Mouse (Mus musculus): Measurements from ENCODE around the gene Tmem102.

Tmem102 gene

GRCm38 (mm10) chr11:69818871-69819270, 13.4 kb upstream of the Tmem102 start:
- no peak for DNase-seq

GRCm38 (mm10) chr11:69818365-69818764, 12.9 kb upstream of the Tmem102 start, which contains the start of gene Spem2:
Gene Spem2, minus strand, starts transcription at chr11:69818465.
- DNase-seq: no peak

- no peak for DNase-seq
Measured at GRCm38 (mm10) chr11:69816520-69816919, 11.1 kb upstream of the Tmem102 start.

GRCm38 (mm10) chr11:69815155-69815554, 9.7 kb upstream of the Tmem102 start, which contains the start of gene Gm39566:
Gene Gm39566, minus strand, starts transcription at chr11:69815298.
- no peak for DNase-seq

- DNase-seq: no peak
Measured at GRCm38 (mm10) chr11:69810280-69810679, 4.9 kb upstream of the Tmem102 start.

GRCm38 (mm10) chr11:69807641-69808040, 2.2 kb upstream of the Tmem102 start:
- DNase-seq: no peak

GRCm38 (mm10) chr11:69806378-69806777, 954 bp upstream of the Tmem102 start:
- no peak for DNase-seq

- DNase-seq: peak in 1 of 2 experiments; percentile 49
Measured at GRCm38 (mm10) chr11:69804652-69804940, 828 bp downstream of the Tmem102 start.

- DNase-seq: peak in 1 of 2 experiments; percentile 65
Measured at GRCm38 (mm10) chr11:69803786-69804651, 1.4 kb downstream of the Tmem102 start.

GRCm38 (mm10) chr11:69803328-69803727, 2.1 kb downstream of the Tmem102 start:
- no peak for DNase-seq

GRCm38 (mm10) chr11:69802648-69803105, 2.7 kb downstream of the Tmem102 start:
- DNase-seq: peak; percentile 84 to 85

- peak in 1 of 2 experiments; percentile 30 for DNase-seq
Measured at GRCm38 (mm10) chr11:69801379-69801977, 3.9 kb downstream of the Tmem102 start, which contains the start of gene Fgf11. Gene Fgf11, minus strand, starts transcription at chr11:69801857.

GRCm38 (mm10) chr11:69800392-69801197, 4.8 kb downstream of the Tmem102 start:
- DNase-seq: peak; percentile 69 to 84

- peak; percentile 71 to 85 for DNase-seq
Measured at GRCm38 (mm10) chr11:69800138-69800391, 5.4 kb downstream of the Tmem102 start.

GRCm38 (mm10) chr11:69799394-69800137, 5.9 kb downstream of the Tmem102 start:
- DNase-seq: peak in 1 of 2 experiments; percentile 57

- no peak for DNase-seq
Measured at GRCm38 (mm10) chr11:69797924-69798323, 7.5 kb downstream of the Tmem102 start.

- DNase-seq: no peak
Measured at GRCm38 (mm10) chr11:69795983-69796435, 9.4 kb downstream of the Tmem102 start.

GRCm38 (mm10) chr11:69795168-69795982, 10.0 kb downstream of the Tmem102 start, which contains the start of gene Chrnb1:
Gene Chrnb1, minus strand, starts transcription at chr11:69795943.
- peak; percentile 93 for DNase-seq

GRCm38 (mm10) chr11:69793429-69793828, 12.0 kb downstream of the Tmem102 start:
- DNase-seq: no peak

GRCm38 (mm10) chr11:69791420-69791819, 14.0 kb downstream of the Tmem102 start:
- no peak for DNase-seq

- DNase-seq: no peak
Measured at GRCm38 (mm10) chr11:69789431-69789830, 16.0 kb downstream of the Tmem102 start.
